Mouse (Mus musculus) ovary, postnatal 10 days (tissue): ENCODE results near the gene Arhgap25.
A peak's percentile ranks its signal among the peaks of the same experiment; 100 is the strongest.
"Not testable (repeated sequence)": the region's sequence is repeated elsewhere in the genome, so short reads cannot be mapped to it uniquely, and the experiment has no call there.

Experiments used
- DNase-seq: peaks from one replicate; pipeline ENCODE4 v3.0.0; 2022; ENCODE audit warnings: low spot score

The Arhgap25 gene

DNA sequence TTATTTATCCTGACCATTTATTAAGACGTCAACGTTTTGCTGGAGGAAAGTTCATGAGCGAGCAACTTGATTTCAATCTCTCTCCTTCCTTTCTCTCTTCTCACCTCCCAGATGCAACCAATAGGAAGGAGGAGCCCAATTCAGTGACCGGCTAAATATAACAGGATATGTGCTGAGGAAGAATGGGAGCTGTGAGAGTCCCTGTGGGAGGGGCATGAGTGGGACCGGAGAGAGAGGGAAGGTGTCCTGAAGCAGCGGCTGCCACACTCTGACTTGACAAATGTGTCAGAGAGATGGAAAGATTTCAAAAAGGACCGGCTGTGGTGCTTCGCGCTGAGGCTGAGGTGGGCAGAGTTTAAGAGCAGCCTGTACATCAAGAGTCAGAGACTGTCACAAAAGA is 2.6 kb upstream of the Arhgap25 start:
- no peak for DNase-seq

DNA sequence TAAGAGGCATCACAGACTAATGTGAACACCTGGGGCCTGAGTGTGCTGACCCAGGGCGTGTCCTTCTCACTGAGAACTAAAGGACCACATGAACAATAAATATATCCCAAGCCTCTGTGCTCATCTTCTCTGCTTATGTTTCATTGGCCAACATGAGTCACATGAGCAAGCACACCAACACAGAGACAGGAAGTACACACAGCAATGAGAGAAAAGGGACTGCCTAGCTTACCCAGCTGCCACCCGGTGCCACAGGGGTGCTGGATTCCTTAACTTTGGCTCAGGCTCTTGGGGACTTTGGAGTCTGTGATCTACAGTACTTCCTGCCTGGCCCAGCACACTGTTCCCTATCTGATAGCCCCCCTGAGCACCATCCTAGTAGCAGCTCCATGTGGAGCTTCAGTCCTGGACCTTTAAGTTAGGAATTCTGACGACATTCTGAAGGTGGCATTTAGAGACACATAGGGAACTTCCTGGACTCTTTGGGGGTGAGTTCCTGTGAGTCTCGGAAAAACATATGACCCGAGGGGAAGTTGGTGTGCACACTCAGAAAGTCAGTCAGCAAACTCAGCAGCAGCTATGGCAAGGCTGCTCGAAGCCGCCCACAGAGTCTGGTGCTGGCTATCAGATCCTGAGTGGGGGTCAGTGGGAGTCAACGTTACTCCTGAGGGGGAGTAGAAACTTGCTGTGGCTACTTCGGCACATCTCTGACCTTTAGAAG is 2.0 kb upstream of the Arhgap25 start:
- no peak for DNase-seq

DNA sequence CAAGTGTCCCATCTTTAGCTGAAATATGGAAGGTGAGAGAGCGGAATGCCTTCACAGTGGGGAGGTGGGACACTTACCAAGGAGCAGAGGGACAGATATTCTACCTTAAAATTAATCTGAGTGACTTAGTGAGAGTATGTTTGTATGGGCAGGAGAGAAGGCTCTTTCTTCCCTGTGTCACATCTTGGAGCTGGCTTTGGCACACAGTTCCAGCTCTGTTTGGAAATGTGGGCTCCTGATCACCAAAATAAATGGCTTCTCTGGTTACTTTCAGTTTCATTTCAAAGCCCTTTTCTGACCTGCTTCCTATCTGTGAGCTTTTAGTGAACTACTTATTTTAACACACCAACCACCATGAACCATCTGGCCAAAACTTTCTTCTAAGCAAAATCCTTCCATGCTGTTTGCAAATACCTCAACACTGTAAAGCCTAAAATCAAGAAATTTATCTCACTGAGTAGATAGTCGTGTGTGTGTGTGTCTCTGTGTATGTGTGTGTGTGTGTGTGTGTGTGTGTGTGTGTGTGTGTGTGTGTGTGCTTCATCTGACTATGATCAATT is 1.5 kb downstream of the Arhgap25 start:
- DNase-seq: no peak

DNA sequence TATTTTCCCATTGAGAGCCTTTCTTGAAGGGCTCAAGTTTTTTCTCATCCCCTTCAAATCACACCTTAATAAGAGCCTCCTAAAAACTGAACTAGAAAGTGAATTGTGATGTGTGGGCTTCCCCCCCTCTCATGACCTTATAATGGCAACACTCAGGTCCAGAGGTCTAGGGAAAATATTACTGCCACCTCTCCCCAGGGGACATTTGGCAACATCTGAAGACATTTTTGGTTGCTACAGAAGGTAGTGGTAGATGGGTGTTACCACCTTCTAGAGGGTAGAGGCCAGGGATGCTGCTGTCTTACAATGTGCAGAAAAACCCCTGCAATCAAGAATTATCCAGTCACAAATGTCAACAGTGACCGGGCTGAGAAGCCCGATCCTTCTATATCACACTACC is 2.7 kb downstream of the Arhgap25 start:
- DNase-seq: no peak

DNA sequence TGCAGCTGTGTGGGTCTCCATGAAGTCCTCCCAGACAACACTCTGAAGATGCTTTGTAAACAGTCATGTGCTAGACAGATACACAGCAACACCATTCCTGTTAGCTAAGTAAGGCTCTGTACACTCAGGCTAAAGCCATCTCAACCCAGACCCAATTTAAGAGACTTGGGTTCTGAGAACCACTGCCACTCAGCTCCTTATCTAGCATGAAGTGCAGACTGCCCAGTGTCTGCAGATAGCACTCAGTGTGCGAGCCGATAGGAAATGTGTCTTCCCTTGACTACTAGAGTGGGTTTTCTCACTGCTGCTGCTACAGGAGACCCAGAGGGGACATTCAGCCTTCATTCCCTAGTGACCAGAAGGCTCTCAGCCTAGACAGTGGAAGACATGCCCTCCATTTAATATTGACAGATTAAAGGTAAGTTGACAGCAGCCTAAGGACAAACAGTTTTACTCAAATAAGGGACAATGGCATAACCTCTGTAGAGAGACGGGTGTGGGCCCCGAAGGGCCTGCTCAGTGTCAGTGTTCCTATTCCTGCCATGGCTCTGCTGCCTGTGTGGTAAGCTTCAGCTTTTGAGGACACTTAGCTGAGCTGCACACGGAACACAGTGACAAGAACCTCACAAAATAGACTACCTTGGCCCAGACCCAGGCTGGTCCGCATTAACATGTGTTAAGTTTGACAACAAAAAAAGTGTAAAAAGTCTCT is 5.1 kb downstream of the Arhgap25 start:
- DNase-seq: no peak

DNA sequence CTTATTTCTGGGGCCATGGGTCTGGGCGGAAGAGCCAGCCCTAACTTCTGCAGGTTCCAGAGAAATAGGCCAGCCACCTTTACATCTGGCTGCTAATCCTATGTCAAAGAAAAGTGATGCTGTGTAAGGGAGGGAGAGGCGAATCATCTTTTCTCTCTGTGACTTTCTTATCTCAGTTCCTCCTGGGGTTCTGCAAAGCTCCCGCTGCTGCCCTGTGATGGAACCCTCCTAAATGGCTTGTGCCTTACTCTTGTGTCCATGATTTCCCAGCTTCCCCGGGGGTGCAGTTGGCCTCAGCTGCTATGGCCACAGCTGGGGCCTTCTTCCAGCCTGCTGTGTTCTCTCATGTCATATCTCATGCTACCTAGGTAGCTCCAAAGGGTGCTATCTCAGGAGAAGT is 5.7 kb downstream of the Arhgap25 start:
- DNase-seq: no peak

DNA sequence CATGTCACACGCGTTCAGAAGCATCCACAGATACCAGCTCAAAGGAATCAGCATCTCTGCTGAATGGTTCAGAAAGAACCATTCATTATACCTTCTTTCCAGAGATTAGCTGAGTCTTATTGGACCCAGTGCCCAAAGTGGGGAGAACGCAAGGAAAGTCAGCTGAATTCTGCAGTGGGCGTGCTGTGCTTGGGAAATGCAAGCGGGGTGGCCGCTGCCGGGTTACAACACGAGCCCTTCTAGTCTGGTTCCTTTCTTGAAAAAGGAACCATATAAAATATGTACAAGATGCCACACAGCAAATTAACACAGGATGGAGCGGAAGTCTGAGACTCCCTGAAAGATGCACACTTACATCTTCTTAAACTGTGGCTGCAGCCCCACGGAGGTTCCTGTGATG is 7.9 kb downstream of the Arhgap25 start:
- DNase-seq: no peak

DNA sequence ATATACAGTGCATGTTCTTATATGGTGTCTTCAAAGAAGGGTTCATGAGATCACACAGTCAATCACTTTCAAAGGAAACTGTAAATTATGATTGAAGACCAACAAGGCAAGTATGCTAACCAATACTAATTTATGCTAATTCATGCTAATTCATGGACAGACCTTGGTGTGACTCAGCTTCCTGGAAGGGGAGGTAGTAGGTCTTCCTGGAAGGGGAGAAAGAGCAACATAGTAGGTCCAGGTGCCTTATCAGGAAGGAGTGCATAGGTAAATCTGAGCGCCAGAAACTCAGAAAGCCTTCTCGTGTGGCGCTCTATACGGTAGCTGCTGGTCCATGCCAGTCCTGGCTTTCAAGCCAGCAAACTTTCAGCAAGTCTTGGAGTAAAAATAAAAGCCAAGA is 8.8 kb downstream of the Arhgap25 start:
- DNase-seq: no peak

DNA sequence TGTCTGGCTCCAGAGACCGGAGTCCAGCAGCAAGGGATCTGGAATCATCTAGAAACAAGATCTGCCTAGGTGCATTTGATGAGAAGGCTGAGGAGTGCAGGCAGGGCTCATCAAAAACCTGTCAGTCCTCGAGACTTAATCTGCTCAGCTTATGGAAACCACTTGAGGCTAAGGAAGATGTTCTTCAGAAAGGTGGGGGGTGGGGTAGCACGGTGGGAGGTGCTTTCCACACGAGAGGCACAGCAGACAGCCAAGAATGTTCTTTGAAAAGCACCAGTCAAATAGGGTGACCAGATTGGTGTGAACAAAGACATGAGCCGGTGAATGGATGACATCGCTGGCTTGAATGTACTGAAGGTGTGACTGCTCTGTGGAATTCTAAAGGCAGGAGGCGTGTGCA is 9.3 kb downstream of the Arhgap25 start:
- DNase-seq: no peak

DNA sequence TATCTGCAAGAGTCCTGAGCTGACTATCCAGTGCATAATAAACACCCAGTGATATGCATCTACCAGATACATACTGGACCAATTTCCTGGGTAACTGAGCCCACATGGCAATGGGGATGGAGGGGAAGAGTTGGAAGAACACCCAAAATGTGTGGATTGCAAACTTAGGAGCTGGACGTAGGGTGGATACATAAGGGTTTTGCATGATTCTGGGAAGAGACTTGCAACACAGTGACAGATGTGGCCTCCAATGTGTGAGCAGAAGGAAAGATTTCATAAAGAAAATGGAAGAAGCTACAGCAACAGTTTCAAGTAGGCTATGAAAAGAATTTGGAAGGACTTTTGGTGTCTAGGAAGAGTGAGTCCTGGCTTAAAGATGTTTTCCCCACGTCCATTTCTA is 10.0 kb downstream of the Arhgap25 start:
- no peak for DNase-seq

DNA sequence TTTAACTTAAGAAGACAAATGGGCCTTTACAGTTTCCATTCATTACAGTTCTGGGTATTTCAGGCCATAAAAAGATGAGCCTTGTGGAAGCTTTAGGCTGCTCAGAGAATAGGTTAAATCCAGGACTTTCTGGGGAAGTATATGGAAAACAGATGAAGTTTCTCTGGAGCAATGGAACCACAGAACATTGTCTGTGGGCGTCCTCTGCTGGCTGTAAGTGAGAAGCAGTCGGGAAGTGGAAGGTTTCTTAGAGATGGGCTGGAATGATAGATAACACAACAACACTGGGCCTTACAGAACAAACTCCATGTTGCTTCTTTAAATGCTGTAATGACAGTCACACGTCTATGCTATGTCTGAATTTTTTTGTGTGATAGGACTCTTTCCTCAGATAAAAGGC is 10.8 kb downstream of the Arhgap25 start:
- DNase-seq: no peak

DNA sequence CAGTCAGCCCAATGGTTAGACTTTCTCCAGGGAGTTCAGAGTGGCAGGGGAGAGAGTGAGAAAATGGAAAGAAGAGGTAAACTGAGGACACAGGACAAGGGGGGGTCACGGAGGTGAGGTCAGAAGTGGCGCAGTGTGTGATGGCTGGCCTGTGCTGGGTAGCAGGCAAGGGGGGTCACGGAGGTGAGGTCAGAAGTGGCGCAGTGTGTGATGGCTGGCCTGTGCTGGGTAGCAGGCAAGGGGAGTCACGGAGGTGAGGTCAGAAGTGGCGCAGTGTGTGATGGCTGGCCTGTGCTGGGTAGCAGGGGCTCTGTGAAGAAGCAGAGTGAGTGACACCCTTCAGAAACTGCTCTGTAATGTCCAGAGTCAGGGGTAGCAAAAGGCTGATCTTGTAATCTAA is 11.4 kb downstream of the Arhgap25 start:
- DNase-seq: not testable (repeated sequence)

DNA sequence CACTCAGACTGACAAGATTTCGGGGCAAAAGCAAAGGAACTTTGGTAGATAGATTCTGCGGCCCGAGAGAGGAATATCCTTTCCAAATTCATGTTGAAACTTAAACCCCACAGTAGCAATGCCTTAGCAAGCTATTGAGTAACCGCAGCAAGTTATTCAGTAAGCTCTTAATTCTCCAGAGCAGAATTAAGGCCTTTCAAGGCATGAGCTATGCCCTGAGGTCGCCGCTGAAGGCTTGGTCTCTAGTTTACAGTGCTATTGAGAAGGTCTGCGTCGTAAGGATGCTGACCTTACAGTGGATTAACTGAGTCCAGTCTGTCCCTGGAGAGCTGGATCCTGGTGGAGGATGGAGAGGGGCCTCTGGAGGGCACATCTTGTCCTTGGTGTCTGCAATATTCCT is 12.5 kb downstream of the Arhgap25 start:
- DNase-seq: no peak

DNA sequence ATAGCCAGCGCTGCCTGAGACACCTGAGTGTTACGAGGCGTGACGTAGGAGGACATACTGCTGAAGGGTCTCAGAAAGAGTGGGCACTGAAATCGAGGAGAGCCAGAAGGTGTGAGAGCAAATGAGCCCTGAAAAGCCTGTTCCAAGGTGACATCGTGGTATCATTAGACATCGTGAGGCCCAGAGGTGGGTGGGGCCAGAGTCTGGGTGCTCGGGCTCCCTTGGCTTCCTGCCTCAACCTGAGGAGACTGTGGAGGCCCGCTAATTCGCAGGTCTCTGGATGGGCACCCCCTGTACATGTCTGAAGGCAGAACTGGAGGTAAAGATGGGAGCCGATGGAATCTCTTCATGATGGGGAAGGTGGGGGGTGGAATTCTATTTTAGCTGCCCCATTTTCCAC is 13.2 kb downstream of the Arhgap25 start:
- DNase-seq: no peak

DNA sequence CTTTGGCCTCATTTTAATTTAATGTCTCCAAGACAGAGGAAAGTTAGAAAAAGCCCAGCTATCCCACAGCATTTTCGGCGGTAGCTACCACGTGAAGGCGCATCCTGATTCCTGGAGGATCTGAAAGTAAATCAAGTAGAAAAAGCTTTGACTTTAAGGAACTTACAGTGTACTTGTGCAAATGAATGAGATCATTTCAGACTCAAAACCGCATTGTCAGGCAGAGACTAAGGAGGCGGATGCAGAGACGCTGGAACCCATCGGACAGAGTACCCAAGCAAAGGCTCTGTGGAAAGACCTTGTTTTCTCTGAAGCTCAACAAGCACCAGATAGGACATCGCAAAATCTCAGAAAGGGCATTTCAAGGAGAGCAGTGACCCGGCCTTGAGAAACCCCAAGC is 14.4 kb downstream of the Arhgap25 start:
- no peak for DNase-seq

DNA sequence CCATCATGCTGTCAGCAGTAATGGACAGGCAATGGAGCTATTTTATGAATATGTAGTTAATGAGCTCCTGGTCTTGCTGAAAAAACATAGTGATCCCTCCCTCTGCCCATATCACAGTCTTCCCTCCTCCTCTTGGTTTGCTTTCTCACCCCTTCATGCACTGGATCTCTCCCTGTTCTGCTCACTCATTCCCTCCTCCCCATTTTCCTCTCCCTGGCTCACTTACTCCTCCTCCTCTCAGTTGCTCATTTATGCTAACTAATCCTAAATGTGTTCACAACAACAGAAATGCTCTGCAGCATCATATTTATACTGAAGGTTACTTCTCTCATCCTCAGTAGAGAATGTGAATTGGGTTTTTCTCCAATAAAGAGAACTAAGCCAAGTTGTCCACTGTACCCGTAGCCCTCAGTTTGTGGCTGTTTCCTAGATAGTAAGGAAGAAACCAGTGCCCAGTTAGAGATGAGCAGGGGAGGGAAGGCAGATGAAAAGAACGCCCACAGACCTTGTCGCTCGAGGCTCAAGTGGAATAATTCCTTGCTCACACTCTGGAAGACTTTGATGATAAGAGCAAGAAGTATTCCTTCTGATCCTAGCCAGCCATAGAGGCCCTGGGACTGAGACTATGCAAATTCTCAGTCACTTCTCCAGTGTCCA is 15.2 kb downstream of the Arhgap25 start:
- no peak for DNase-seq

DNA sequence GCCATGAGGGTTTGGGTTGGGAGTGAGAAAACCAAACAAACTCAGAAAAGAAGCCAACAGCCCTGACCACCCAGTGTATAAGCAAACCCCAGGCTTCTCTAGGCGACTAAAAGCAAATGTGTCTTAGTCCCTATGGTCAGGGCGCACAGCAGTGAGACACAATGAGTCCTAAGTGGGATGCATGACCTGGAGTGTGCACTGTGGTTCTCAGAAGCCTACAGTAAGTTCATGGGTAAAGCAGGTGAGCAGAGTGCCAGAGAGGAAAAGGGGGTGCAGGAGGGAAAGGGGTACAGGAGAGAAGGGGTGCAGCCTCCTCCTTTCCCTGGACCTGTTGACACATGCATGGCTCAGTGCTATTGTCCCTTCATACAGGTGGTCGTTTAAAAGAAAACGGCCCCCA is 18.7 kb downstream of the Arhgap25 start:
- no peak for DNase-seq

DNA sequence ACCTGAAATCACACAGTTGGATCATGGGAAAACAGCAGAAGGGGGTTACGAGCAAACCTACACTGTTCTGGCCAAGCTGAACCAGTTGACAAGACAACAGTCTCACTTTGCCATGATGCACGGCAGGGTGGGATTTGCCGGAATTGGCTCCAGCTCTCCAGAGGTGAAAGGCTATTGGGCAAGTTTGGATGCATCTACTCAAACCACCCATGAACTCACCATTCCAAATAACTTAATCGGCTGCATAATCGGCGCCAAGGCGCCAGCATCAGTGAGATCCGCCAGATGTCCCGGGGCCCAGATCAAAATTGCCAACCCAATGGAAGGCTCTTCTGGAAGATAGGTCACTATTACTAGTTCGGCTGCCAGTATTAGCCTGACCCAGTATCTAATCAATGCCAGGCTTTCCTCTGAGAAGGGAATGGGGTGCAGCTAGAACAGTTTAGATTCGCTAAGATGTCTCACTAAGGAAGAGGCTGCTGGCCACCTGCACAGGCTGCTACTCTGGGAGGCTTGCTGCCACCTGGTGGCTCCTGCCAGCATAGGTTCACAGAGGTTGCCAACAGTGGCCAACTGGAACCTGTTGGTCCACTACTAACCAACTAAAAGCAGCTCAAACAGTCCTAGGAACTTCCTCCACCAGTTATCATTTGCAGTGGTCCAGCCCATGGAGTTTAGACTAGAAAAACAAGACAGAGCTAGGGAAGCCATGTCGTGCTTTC is 19.9 kb downstream of the Arhgap25 start:
- peak; percentile 38 for DNase-seq

DNA sequence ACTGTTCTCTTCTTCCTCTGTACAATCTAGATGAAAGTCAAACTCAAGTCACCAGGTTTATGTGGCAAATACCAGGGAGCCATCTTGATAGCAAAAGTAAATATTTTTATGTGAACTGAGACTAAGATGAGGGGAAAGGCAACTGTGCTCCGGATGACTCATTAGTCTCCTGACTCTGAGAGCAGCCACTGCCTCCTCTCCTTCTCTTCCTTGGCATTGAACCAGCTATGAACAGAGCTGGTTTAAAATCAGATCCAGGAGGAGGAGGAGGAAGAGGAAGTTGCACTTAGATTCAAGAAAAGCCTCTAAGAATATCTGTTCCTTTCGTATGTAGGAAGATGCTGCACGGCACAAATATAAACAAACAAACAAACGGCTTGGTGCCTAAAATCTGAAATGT is 22.1 kb downstream of the Arhgap25 start:
- DNase-seq: no peak

DNA sequence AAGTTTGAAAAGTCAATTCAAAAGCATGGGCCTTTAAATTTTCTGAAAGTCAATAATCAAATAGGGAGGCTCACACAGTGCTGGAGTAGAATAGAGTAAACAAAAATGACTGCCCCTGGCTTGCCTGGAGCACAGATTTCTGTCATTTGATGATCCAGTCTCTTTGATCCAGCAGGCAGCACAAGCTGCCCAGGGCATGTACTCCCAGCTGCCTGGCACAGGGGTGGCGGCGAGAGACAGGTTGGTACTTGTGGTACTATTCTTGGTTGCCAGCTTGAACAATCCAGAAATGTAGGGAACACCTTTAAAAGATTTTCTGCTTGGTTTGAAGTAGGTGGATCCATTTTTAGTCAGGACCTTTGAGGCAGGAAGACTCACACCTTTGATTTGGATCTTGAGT is 23.3 kb downstream of the Arhgap25 start:
- DNase-seq: no peak

DNA sequence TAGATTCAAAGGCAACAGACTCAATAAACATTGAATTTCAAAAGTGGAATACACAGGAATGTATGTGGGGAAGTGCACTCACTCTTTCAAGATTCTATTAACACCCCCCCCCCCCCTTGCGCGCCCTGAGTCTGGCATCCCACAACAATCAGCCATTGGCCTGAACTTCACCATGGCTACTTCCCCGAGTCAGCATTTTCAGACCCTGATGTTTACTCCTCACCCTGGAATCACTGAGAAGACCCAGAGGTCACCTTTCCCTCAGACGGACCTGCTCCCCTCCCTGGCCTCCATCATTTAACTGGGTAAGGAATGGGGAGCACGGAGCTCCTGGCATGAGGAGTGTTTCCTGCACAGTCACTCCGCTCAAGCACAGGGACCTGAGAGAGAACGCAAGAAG is 28.2 kb downstream of the Arhgap25 start:
- no peak for DNase-seq

DNA sequence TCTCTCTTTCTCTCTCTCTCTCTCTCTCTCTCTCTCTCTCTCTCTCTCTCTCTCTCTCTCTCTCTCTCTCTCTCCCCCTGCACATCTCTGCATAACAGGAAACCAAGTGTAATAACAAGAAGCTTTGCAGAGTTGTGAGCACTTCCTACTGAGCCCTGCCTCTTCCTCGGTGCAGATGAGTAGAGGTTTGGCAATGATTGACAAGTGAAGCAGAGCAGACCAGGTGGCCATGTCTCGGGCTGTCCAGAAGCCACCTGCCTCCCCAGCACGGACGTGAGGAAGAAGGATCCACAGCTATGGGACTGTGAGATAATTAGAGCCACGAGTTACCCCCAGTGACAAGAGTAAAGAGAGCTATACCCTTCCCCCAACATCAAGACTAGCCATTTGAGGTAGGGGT is 29.1 kb downstream of the Arhgap25 start:
- DNase-seq: no peak

DNA sequence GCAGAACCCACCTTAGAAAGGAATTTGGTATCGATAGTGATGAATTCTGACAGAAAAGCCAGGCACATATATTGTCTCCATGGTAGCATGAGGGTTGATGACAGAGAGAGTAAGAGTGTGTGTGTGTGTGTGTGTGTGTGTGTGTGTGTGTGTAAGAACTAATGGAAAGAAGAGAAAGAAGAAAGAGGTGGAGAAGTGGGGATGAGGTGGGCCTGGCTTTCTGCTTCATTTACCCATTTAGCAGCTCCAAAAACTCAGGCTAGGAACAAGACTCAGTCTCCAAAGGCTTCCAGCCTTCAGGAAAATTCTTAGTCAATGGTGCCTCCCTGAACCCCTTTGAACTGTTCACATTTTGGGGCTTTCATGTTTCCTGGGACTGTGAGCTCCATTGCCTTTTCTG is 29.5 kb downstream of the Arhgap25 start:
- DNase-seq: no peak
